In the genomic region with DNA sequence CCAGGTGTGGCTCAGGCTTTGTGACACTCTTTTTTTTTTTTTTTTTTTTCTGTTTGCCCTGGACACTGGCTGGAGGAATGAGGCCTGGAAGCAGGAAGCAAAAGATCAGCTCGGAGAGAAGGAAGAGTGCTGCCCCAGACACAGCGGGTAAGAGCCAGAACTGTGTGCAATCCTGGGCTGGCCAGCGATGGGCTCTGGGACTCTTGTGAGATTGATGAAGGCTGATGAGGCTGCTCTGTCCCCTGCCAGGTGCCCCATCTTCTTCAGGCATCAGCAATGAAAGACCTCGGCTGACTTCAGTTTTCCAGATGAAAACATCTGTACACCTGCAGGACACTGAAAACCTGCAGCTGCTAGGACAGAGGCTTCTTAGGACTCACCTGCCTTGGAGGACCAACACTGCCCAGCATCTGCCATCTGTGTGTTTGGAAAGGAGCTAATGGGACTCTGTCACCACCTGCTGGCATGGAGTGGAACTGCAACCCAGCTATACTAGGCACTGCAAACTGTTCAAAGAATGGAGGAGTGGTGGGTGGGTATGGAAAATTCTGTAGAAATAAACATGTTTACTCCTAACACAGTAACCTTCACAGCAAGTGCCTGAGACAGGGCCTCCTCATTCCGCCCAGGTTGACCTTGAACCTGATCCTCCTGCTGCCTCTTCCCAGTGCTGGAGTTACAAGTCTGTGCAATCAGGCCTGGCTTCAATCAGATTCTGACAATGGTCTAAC, we compare ENCODE assay signal across 9 mouse cellular contexts. TPM values are rescaled to one million over a fixed set of nuclear protein-coding genes. Genes with fewer than 3 reads are reported as not detected.
DNase-seq lines count a peak whose midpoint lies in the region; ATAC-seq and TF ChIP-seq lines count a peak whose summit lies in the region.
"Had no signal": no experiment of that assay in that cellular context is flagged by ENCODE, and none has a peak within 500 bp of the region (broad histone marks: within the 10 kb centered on the region; RNA-seq: fewer than 3 reads in every experiment).

No protein-coding gene starts in this region.

- H3K79me2 ChIP-seq in heart, adult 2 months (replicated peaks; ENCODE audit: control insufficient read depth, insufficient read depth, low read length): no peaks in the 10 kb centered on the region

- H3K9me3 ChIP-seq in embryonic facial prominence, embryonic 10.5 days: no peaks in the 10 kb centered on the region
- no peaks in the 10 kb centered on the region for H3K9me3 ChIP-seq in limb, embryonic 11.5 days (ENCODE audit: control insufficient read depth, low read length)
- no peaks in the 10 kb centered on the region for H3K9me3 ChIP-seq in midbrain, embryonic 14.5 days (ENCODE audit: control insufficient read depth, low read length)

- TF ChIP-seq EP300 in heart, adult 2 months (IDR thresholded peaks at IDR 0.05; ENCODE audit: insufficient read depth, low read depth, low read length): peak; percentile 91; the same call in 1 of the 2 replicates

- H3K27me3 ChIP-seq in testis, adult 2 months (ENCODE audit: control insufficient read depth, insufficient read depth, low read length): no peaks in the 10 kb centered on the region
- peaks cover 32% of the 10 kb centered on the region for H3K27me3 ChIP-seq in embryonic facial prominence, embryonic 10.5 days (replicated peaks; ENCODE audit: low read depth, poor library complexity, severe bottlenecking)
- H3K27me3 ChIP-seq in heart, adult 2 months (ENCODE audit: control insufficient read depth, insufficient read depth, low read length): no peaks in the 10 kb centered on the region
- no peaks in the 10 kb centered on the region for H3K27me3 ChIP-seq in kidney, adult 2 months (replicated peaks; ENCODE audit: control insufficient read depth, insufficient read depth, low read length)
- H3K27me3 ChIP-seq in limb, embryonic 11.5 days (ENCODE audit: control insufficient read depth, insufficient read depth, low read length): peaks cover 2% of the 10 kb centered on the region; the same call in 1 of the 2 replicates
- peaks cover 7% of the 10 kb centered on the region; the same call in 1 of the 2 replicates for H3K27me3 ChIP-seq in midbrain, embryonic 14.5 days (ENCODE audit: control insufficient read depth, insufficient read depth, low read length)
- H3K27me3 ChIP-seq in spleen, adult 2 months (ENCODE audit: control insufficient read depth, insufficient read depth, low read length): no peaks in the 10 kb centered on the region

- intact Hi-C loops in heart, adult 2 months (cut with DNase I): loop anchor here (2.0 to 5.0 kb wide), 2 partner anchors 38 to 86 kb away; no protein-coding TSS in a partner anchor

- H3K27ac ChIP-seq in testis, adult 2 months (ENCODE audit: control insufficient read depth, insufficient read depth, low read depth, low read length): no peak overlapping the region
- no peak overlapping the region for H3K27ac ChIP-seq in embryonic facial prominence, embryonic 10.5 days (replicated peaks)
- no peak overlapping the region for H3K27ac ChIP-seq in heart, adult 2 months
- no peak overlapping the region for H3K27ac ChIP-seq in kidney, adult 2 months (ENCODE audit: insufficient read depth, low read depth, low read length)
- H3K27ac ChIP-seq in limb, embryonic 11.5 days (replicated peaks; ENCODE audit: low read depth, low read length): no peak overlapping the region
- H3K27ac ChIP-seq in midbrain, embryonic 14.5 days (replicated peaks; ENCODE audit: low read depth, low read length): no peak overlapping the region
- H3K27ac ChIP-seq in spleen, adult 2 months (ENCODE audit: insufficient read depth, low read length): no peak overlapping the region

- H3K36me3 ChIP-seq in testis, adult 2 months (ENCODE audit: control insufficient read depth, insufficient read depth, low read length): no peaks in the 10 kb centered on the region
- peaks cover 23% of the 10 kb centered on the region for H3K36me3 ChIP-seq in embryonic facial prominence, embryonic 10.5 days (replicated peaks)
- H3K36me3 ChIP-seq in heart, adult 2 months (ENCODE audit: control insufficient read depth, insufficient read depth, low read length): no peaks in the 10 kb centered on the region
- no peaks in the 10 kb centered on the region for H3K36me3 ChIP-seq in kidney, adult 2 months (ENCODE audit: control insufficient read depth, insufficient read depth, low read length)
- no peaks in the 10 kb centered on the region for H3K36me3 ChIP-seq in limb, embryonic 11.5 days (ENCODE audit: control insufficient read depth, insufficient read depth, low read length)
- H3K36me3 ChIP-seq in midbrain, embryonic 14.5 days (ENCODE audit: control insufficient read depth, insufficient read depth, low read length): peaks cover 17% of the 10 kb centered on the region
- peaks cover 7% of the 10 kb centered on the region; the same call in 1 of the 2 replicates for H3K36me3 ChIP-seq in spleen, adult 2 months (ENCODE audit: control insufficient read depth, insufficient read depth, low read length)

- no peak; the same call in 1 of the 2 replicates for ATAC-seq in limb, embryonic 11.5 days (ENCODE audit: insufficient number of reproducible peaks, low FRiP score, low TSS enrichment, low read depth)
- ATAC-seq in midbrain, embryonic 14.5 days (ENCODE audit: low FRiP score, low TSS enrichment): peak; percentile 81
- ATAC-seq: Patski had no signal

- peak; percentile 86; the same call in 1 of the 2 replicates for TF ChIP-seq CTCF in testis, adult 2 months (IDR thresholded peaks at IDR 0.05; ENCODE audit: control insufficient read depth, insufficient read depth, insufficient replicate concordance, low read depth, low read length)
- TF ChIP-seq CTCF in heart, adult 2 months (IDR thresholded peaks at IDR 0.05): no peak; the same call in none of the 2 replicates
- peak; percentile 99 for TF ChIP-seq CTCF in kidney, adult 2 months (conservative IDR thresholded peaks at IDR 0.05; ENCODE audit: insufficient read depth, insufficient read length, low read depth, low read length)
- peak; percentile 89; the same call in 1 of the 2 replicates for TF ChIP-seq CTCF in spleen, adult 2 months (IDR thresholded peaks at IDR 0.05; ENCODE audit: extremely low read depth, insufficient read depth, insufficient read length, insufficient replicate concordance)

- TF ChIP-seq POLR2A in testis, adult 2 months (IDR thresholded peaks at IDR 0.05; ENCODE audit: control insufficient read depth, low read depth, low read length): no peak
- no peak for TF ChIP-seq POLR2A in heart, adult 2 months (IDR thresholded peaks at IDR 0.05; ENCODE audit: insufficient read depth, low read depth, low read length)
- no peak for TF ChIP-seq POLR2A in kidney, adult 2 months (IDR thresholded peaks at IDR 0.05; ENCODE audit: low read depth, low read length)
- no peak for TF ChIP-seq POLR2A in spleen, adult 2 months (IDR thresholded peaks at IDR 0.05; ENCODE audit: low read depth, low read length)

- H3K9ac ChIP-seq in heart, adult 2 months (ENCODE audit: low read depth, low read length): no peak overlapping the region
- H3K9ac ChIP-seq in limb, embryonic 11.5 days (ENCODE audit: low read length): no peak overlapping the region
- H3K9ac ChIP-seq in midbrain, embryonic 14.5 days (replicated peaks; ENCODE audit: low read length): no peak overlapping the region

- no peak overlapping the region for H3K4me2 ChIP-seq in limb, embryonic 11.5 days (ENCODE audit: low read depth, severe bottlenecking)
- H3K4me2 ChIP-seq in midbrain, embryonic 14.5 days (ENCODE audit: low read length): no peak overlapping the region

- WGBS in embryonic facial prominence, embryonic 10.5 days: 30% methylated on average over 5 of the region's 5 CpGs
- WGBS in heart, adult 2 months: 32% methylated on average over 5 of the region's 5 CpGs
- 42% methylated on average over 5 of the region's 5 CpGs for WGBS in kidney, adult 2 months
- 41% methylated on average over 5 of the region's 5 CpGs for WGBS in limb, embryonic 11.5 days
- 32% methylated on average over 5 of the region's 5 CpGs for WGBS in midbrain, embryonic 14.5 days
- WGBS in spleen, adult 2 months: 47% methylated on average over 5 of the region's 5 CpGs

- no peak for DNase-seq in testis, postnatal 14 days (ENCODE audit: low spot score)
- DNase-seq in embryonic facial prominence, embryonic 10.5 days (ENCODE audit: low spot score): peak; percentile 84
- DNase-seq in heart, adult 2 months: peak; percentile 55 to 82
- peak; percentile 73 for DNase-seq in kidney, adult 2 months
- peak; percentile 92 for DNase-seq in limb, embryonic 11.5 days (ENCODE audit: low spot score)
- peak; percentile 92 for DNase-seq in midbrain, embryonic 14.5 days
- peak; percentile 60 to 67 for DNase-seq in spleen, adult 2 months (ENCODE audit: low read depth in 1 of 2, low spot score in 2 of 2)

- no peaks in the 10 kb centered on the region for H3K4me1 ChIP-seq in testis, adult 2 months (ENCODE audit: control insufficient read depth, insufficient read depth, low read length)
- H3K4me1 ChIP-seq in embryonic facial prominence, embryonic 10.5 days: peaks cover 9% of the 10 kb centered on the region
- no peaks in the 10 kb centered on the region for H3K4me1 ChIP-seq in heart, adult 2 months (ENCODE audit: control insufficient read depth, insufficient read depth, low read length)
- no peaks in the 10 kb centered on the region for H3K4me1 ChIP-seq in kidney, adult 2 months (ENCODE audit: control insufficient read depth, insufficient read depth, low read length)
- H3K4me1 ChIP-seq in limb, embryonic 11.5 days (ENCODE audit: control insufficient read depth, insufficient read depth, low read length): no peaks in the 10 kb centered on the region
- H3K4me1 ChIP-seq in midbrain, embryonic 14.5 days (ENCODE audit: control insufficient read depth, insufficient read depth, low read length): no peaks in the 10 kb centered on the region
- no peaks in the 10 kb centered on the region for H3K4me1 ChIP-seq in spleen, adult 2 months (ENCODE audit: control insufficient read depth, insufficient read depth, insufficient read length)

- H3K4me3 ChIP-seq in testis, adult 2 months (ENCODE audit: control insufficient read depth, low read depth, low read length): no peak overlapping the region
- H3K4me3 ChIP-seq in embryonic facial prominence, embryonic 10.5 days: no peak overlapping the region
- H3K4me3 ChIP-seq in heart, adult 2 months: no peak overlapping the region
- no peak overlapping the region for H3K4me3 ChIP-seq in kidney, adult 2 months (ENCODE audit: insufficient read depth, low read depth, low read length)
- H3K4me3 ChIP-seq in limb, embryonic 11.5 days (ENCODE audit: low read depth, low read length): no peak overlapping the region
- no peak overlapping the region for H3K4me3 ChIP-seq in midbrain, embryonic 14.5 days (replicated peaks; ENCODE audit: low read depth, low read length)
- no peak overlapping the region for H3K4me3 ChIP-seq in spleen, adult 2 months (ENCODE audit: extremely low read depth, insufficient read depth, insufficient read length)

RNA-seq across cellular contexts. Expression of gene Emc10, which starts 11.3 kb away (rescaled TPM):
- 122 and 127 TPM in 2 replicates for polyA plus RNA-seq in testis, adult 2 months (2012; rRNA removed)
- polyA plus RNA-seq in embryonic facial prominence, embryonic 10.5 days (2016; fragmentation: Nextera tagmentation; extraction: Ambion mirVana): 82.7 and 85.8 TPM in 2 replicates
- total RNA-seq in heart, adult 2 months (2021): 10 to 100 TPM; 86.1 to 87.6 TPM
- 152 and 180 TPM in 2 replicates for polyA plus RNA-seq in heart, adult 2 months (2012; rRNA removed)
- 298 and 346 TPM in 2 replicates for polyA plus RNA-seq in kidney, adult 2 months (2012; rRNA removed)
- polyA plus RNA-seq in limb, embryonic 11.5 days (2014; fragmentation: Nextera tagmentation; extraction: Ambion mirVana): 83.0 and 85.8 TPM in 2 replicates
- 152 and 163 TPM in 2 replicates for polyA plus RNA-seq in midbrain, embryonic 14.5 days (2014; fragmentation: Nextera tagmentation; extraction: Ambion mirVana)
- polyA plus RNA-seq in spleen, adult 2 months (2012; rRNA removed): 188 and 231 TPM in 2 replicates

RNA-seq across cellular contexts. Expression of gene Fam71e1, which starts 11.4 kb away (rescaled TPM):
- 1,517 and 1,849 TPM in 2 replicates for polyA plus RNA-seq in testis, adult 2 months (2012; rRNA removed)
- polyA plus RNA-seq in embryonic facial prominence, embryonic 10.5 days (2016; fragmentation: Nextera tagmentation; extraction: Ambion mirVana): 13.5 and 14.4 TPM in 2 replicates
- 1 to 10 TPM; 2.6 to 3.3 TPM for total RNA-seq in heart, adult 2 months (2021)
- polyA plus RNA-seq in heart, adult 2 months (2012; rRNA removed): 4.1 and 6.4 TPM in 2 replicates
- 12.2 and 18.6 TPM in 2 replicates for polyA plus RNA-seq in kidney, adult 2 months (2012; rRNA removed)
- 13.2 and 15.0 TPM in 2 replicates for polyA plus RNA-seq in limb, embryonic 11.5 days (2014; fragmentation: Nextera tagmentation; extraction: Ambion mirVana)
- polyA plus RNA-seq in midbrain, embryonic 14.5 days (2014; fragmentation: Nextera tagmentation; extraction: Ambion mirVana): 26.8 and 28.6 TPM in 2 replicates
- 5.1 and 7.3 TPM in 2 replicates for polyA plus RNA-seq in spleen, adult 2 months (2012; rRNA removed)

RNA-seq across cellular contexts. Expression of gene Josd2, which starts 17.2 kb away (rescaled TPM):
- 118 and 120 TPM in 2 replicates for polyA plus RNA-seq in testis, adult 2 months (2012; rRNA removed)
- polyA plus RNA-seq in embryonic facial prominence, embryonic 10.5 days (2016; fragmentation: Nextera tagmentation; extraction: Ambion mirVana): 80.3 and 85.1 TPM in 2 replicates
- 100 to 1,000 TPM; 139 to 147 TPM for total RNA-seq in heart, adult 2 months (2021)
- polyA plus RNA-seq in heart, adult 2 months (2012; rRNA removed): 211 and 242 TPM in 2 replicates
- 92.8 and 129 TPM in 2 replicates for polyA plus RNA-seq in kidney, adult 2 months (2012; rRNA removed)
- polyA plus RNA-seq in limb, embryonic 11.5 days (2014; fragmentation: Nextera tagmentation; extraction: Ambion mirVana): 64.4 and 65.4 TPM in 2 replicates
- 27.9 and 32.5 TPM in 2 replicates for polyA plus RNA-seq in midbrain, embryonic 14.5 days (2014; fragmentation: Nextera tagmentation; extraction: Ambion mirVana)
- 124 and 171 TPM in 2 replicates for polyA plus RNA-seq in spleen, adult 2 months (2012; rRNA removed)

RNA-seq across cellular contexts. Expression of gene Aspdh, which starts 19.8 kb away (rescaled TPM):
- polyA plus RNA-seq in testis, adult 2 months (2012; rRNA removed): 1.00 and 1.2 TPM in 2 replicates
- polyA plus RNA-seq in embryonic facial prominence, embryonic 10.5 days (2016; fragmentation: Nextera tagmentation; extraction: Ambion mirVana): 0.64 TPM in 1 of 2 replicates, not detected in the other
- total RNA-seq in heart, adult 2 months (2021): 1 to 10 TPM; 1.3 to 1.5 TPM
- 2.4 and 2.6 TPM in 2 replicates for polyA plus RNA-seq in heart, adult 2 months (2012; rRNA removed)
- polyA plus RNA-seq in kidney, adult 2 months (2012; rRNA removed): 224 and 293 TPM in 2 replicates
- polyA plus RNA-seq in limb, embryonic 11.5 days (2014; fragmentation: Nextera tagmentation; extraction: Ambion mirVana): 0.60 TPM in 1 of 2 replicates, not detected in the other
- 8.6 and 8.9 TPM in 2 replicates for polyA plus RNA-seq in midbrain, embryonic 14.5 days (2014; fragmentation: Nextera tagmentation; extraction: Ambion mirVana)
- polyA plus RNA-seq in spleen, adult 2 months (2012; rRNA removed): 0.40 TPM in 1 of 2 replicates, not detected in the other
- polyA plus RNA-seq: Patski had no signal

RNA-seq across cellular contexts. Expression of gene Mybpc2, which starts 39.5 kb away (rescaled TPM):
- 0.04 TPM in 1 of 2 replicates, not detected in the other for polyA plus RNA-seq in testis, adult 2 months (2012; rRNA removed)
- polyA plus RNA-seq in embryonic facial prominence, embryonic 10.5 days (2016; fragmentation: Nextera tagmentation; extraction: Ambion mirVana): 0.04 and 0.08 TPM in 2 replicates
- total RNA-seq in heart, adult 2 months (2021): 10 to 100 TPM; 13.1 to 16.7 TPM
- 7.1 and 10.8 TPM in 2 replicates for polyA plus RNA-seq in heart, adult 2 months (2012; rRNA removed)
- 0.12 and 6.4 TPM in 2 replicates for polyA plus RNA-seq in kidney, adult 2 months (2012; rRNA removed)
- 0.09 and 0.20 TPM in 2 replicates for polyA plus RNA-seq in limb, embryonic 11.5 days (2014; fragmentation: Nextera tagmentation; extraction: Ambion mirVana)
- 0.15 and 0.20 TPM in 2 replicates for polyA plus RNA-seq in midbrain, embryonic 14.5 days (2014; fragmentation: Nextera tagmentation; extraction: Ambion mirVana)
- polyA plus RNA-seq in spleen, adult 2 months (2012; rRNA removed): 1.2 and 1.4 TPM in 2 replicates

Comparison
In these comparisons a context has a peak if more than half of its experiments do, and no peak if none do; other contexts are left out.
1. RNA of gene Fam71e1, which starts 11.4 kb away (polyA plus RNA-seq): 1,517 to 1,849 TPM in testis, adult 2 months; 26.8 to 28.6 TPM in midbrain, embryonic 14.5 days, 13.5 to 14.4 TPM in embryonic facial prominence, embryonic 10.5 days, 13.2 to 15.0 TPM in limb, embryonic 11.5 days, 12.2 to 18.6 TPM in kidney, adult 2 months, 5.1 to 7.3 TPM in spleen, adult 2 months and 4.1 to 6.4 TPM in heart, adult 2 months; every median in the first group is over 10 times any median in the second.